Mouse (Mus musculus) midbrain, embryonic 11.5 days (tissue): ENCODE measurements around the gene 6330409D20Rik. TPM values are rescaled to one million over a fixed set of nuclear protein-coding genes. Genes with fewer than 3 reads are reported as not detected.
A peak's percentile ranks its signal among the peaks of the same experiment; 100 is the strongest.

ENCODE experiments used
- ATAC-seq: fragments of 200-750 bp; cut with Nextera tagmentation; 2 replicates; pipeline ENCODE4 v1.8.0; 2017; ENCODE audit warnings: moderate TSS enrichment, moderate library complexity; ENCODE audit not compliant: low FRiP score
- DNase-seq: peaks from one replicate; pipeline ENCODE4 v3.0.0; 2015; ENCODE audit warnings: low spot score; ENCODE audit errors: missing footprints
- H3K27ac ChIP-seq: fragments of 300-500 bp; sonication (generic); 2 replicates; pipeline ENCODE4 v1.5.1; 2014; ENCODE audit warnings: low read depth, low read length
- H3K27me3 ChIP-seq: fragments of 300-500 bp; sonication (generic); 2 replicates; pipeline ENCODE4 v1.6.1; 2014; ENCODE audit warnings: mild to moderate bottlenecking, low read length, moderate library complexity, mixed read lengths; ENCODE audit not compliant: control insufficient read depth, insufficient read depth
- H3K36me3 ChIP-seq: fragments of 300-500 bp; sonication (generic); 2 replicates; pipeline ENCODE4 v1.6.1; 2014; ENCODE audit warnings: mild to moderate bottlenecking, low read length, moderate library complexity, mixed read lengths; ENCODE audit not compliant: control insufficient read depth, insufficient read depth
- H3K4me1 ChIP-seq: fragments of 300-500 bp; sonication (generic); 2 replicates; pipeline ENCODE4 v1.6.1; 2014; ENCODE audit warnings: low read length; ENCODE audit not compliant: control insufficient read depth, insufficient read depth
- H3K4me2 ChIP-seq: fragments of 300-500 bp; sonication (generic); 2 replicates; pipeline ENCODE4 v1.6.1; 2014; ENCODE audit warnings: mild to moderate bottlenecking, moderate library complexity
- H3K4me3 ChIP-seq: fragments of 300-500 bp; sonication (generic); 2 replicates; pipeline ENCODE4 v1.5.1; 2014; ENCODE audit warnings: low read depth, low read length
- H3K9ac ChIP-seq: fragments of 300-500 bp; sonication (generic); 2 replicates; pipeline ENCODE4 v1.6.1; 2014; ENCODE audit warnings: low read length
- H3K9me3 ChIP-seq: fragments of 300-500 bp; sonication (generic); 2 replicates; pipeline ENCODE4 v1.6.1; 2016; ENCODE audit warnings: low read length; ENCODE audit not compliant: control insufficient read depth
- WGBS: fragments of 180-500 bp; shearing (Covaris S2); extraction: QIAGEN DNeasy Blood & Tissue Kit; methylation state at CpG from one replicate; pipeline ENCODE4 v1.1.7; 2014; 5-methylcytosine and 5-hydroxymethylcytosine counted together
- polyA plus RNA-seq: library from polyadenylated mRNA; unstranded; fragments of >200 nt; fragmentation: Nextera tagmentation; extraction: Ambion mirVana; gene quantifications from 2 replicates; pipeline ENCODE4 v1.2.1, GENCODE M21; 2014

Gene 6330409D20Rik
- 2.0 and 3.0 TPM in 2 replicates for polyA plus RNA-seq

GRCm38 (mm10) chr2:32740916-32741272, at the start of gene 6330409D20Rik:
TSS of gene 6330409D20Rik (minus strand) at chr2:32741016.
- H3K27me3 ChIP-seq = peaks cover 2% of the 10 kb centered on the region
- H3K9me3 ChIP-seq = no peaks in the 10 kb centered on the region
- peak within 1 kb of the TSS; percentile 75 for H3K4me3 ChIP-seq
- DNase-seq = no peak
- H3K27ac ChIP-seq = peak within 1 kb of the TSS; percentile 69
- peaks cover 22% of the 10 kb centered on the region for H3K4me1 ChIP-seq
- peak within 1 kb of the TSS; percentile 98 for H3K4me2 ChIP-seq
- peaks cover under 1% of the 10 kb centered on the region; the same call in 1 of the 2 replicates for H3K36me3 ChIP-seq
- H3K9ac ChIP-seq = peak within 1 kb of the TSS; percentile 77
- WGBS = 13% methylated on average over 11 of the region's 11 CpGs
- no peak for ATAC-seq

DNA sequence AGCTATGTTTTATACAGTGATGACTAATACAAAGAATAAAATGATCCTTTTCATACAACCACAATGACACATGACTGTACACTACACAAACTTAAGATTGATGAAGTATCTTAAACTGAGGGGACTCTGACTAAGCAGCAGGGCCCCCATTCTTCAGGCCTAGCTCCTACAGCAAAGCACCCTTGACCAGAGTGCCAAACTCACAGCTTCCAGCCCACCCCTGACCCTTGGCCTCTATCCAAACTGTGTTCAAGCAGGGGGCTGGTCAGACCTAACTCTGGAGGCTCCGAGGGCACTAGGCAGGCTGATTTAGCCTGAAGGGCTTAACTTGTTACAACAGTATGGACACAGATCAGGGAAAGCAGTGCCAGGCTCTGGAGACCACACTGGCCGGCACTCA, 47.8 kb upstream of the 6330409D20Rik start:
- Histone ChIP-seq H3K4me3 (no peak overlapping the region), H3K27me3 (no peaks in the 10 kb centered on the region), H3K36me3 (no peaks in the 10 kb centered on the region), H3K4me2 (no peak overlapping the region), H3K9me3 (no peaks in the 10 kb centered on the region), H3K27ac (no peak overlapping the region), H3K9ac (no peak overlapping the region), H3K4me1 (no peaks in the 10 kb centered on the region)
- DNase-seq (no peak), ATAC-seq (no peak)
- WGBS = 93% methylated on average over 2 of the region's 2 CpGs

GRCm38 (mm10) chr2:32787176-32787575, 46.4 kb upstream of the 6330409D20Rik start:
- Histone ChIP-seq H3K9ac (no peak overlapping the region), H3K27ac (no peak overlapping the region), H3K36me3 (no peaks in the 10 kb centered on the region), H3K4me3 (no peak overlapping the region), H3K4me1 (no peaks in the 10 kb centered on the region), H3K9me3 (no peaks in the 10 kb centered on the region), H3K27me3 (no peaks in the 10 kb centered on the region), H3K4me2 (no peak overlapping the region)
- WGBS = 65% methylated on average over 6 of the region's 6 CpGs
- ATAC-seq (no peak), DNase-seq (no peak)

DNA sequence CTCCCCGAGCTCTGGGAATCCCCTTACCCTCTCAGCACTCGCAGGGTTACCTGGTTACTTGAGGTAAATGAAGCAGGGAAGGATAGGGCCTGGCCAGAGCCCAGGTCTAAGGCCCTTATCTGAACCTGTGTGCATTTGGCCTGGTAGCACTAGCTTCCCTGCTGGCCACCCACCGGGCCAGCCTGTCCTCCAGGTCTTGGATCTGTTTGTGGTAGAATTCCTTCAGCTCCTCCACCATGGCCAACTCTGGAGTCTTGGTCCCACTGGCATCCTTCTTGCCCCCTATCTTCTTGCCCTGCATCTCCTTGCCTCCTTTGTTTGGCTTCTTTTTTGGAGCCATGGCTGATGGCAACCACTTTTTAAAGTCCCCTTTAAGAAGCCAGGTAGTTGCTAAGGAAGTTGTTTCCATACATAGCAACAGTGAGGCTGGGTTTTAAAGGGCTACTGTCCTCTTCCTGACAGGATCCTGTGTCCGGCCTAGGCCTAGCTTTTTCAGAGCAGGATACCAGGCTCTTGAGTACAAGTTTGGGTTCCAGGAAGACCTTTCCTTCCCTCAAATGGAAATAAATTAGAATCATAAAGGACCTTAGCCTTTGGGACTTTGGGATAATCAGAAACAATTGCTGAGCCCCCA, 43.3 kb upstream of the 6330409D20Rik start, which contains the start of gene Cfap157:
TSS of gene Cfap157 (minus strand) at position 381 of the 634 bp plus-strand sequence.
- H3K9me3 ChIP-seq = no peaks in the 10 kb centered on the region
- peak; percentile 68 for DNase-seq
- ATAC-seq = no peak
- no peak within 1 kb of the TSS for H3K4me2 ChIP-seq
- no peak within 1 kb of the TSS for H3K27ac ChIP-seq
- no peaks in the 10 kb centered on the region for H3K27me3 ChIP-seq
- H3K4me1 ChIP-seq = peaks cover 1% of the 10 kb centered on the region; the same call in 1 of the 2 replicates
- 75% methylated on average over 4 of the region's 4 CpGs for WGBS
- H3K36me3 ChIP-seq = no peaks in the 10 kb centered on the region
- H3K9ac ChIP-seq = no peak within 1 kb of the TSS
- H3K4me3 ChIP-seq = no peak within 1 kb of the TSS

GRCm38 (mm10) chr2:32781710-32782109, 40.9 kb upstream of the 6330409D20Rik start:
- Histone ChIP-seq H3K4me2 (no peak overlapping the region), H3K9ac (no peak overlapping the region), H3K36me3 (no peaks in the 10 kb centered on the region), H3K9me3 (no peaks in the 10 kb centered on the region), H3K27ac (no peak overlapping the region), H3K4me3 (no peak overlapping the region), H3K4me1 (peaks cover 3% of the 10 kb centered on the region; the same call in 1 of the 2 replicates), H3K27me3 (no peaks in the 10 kb centered on the region)
- 74% methylated on average over 6 of the region's 6 CpGs for WGBS
- no peak for ATAC-seq
- no peak for DNase-seq

- Histone ChIP-seq H3K9me3 (no peaks in the 10 kb centered on the region), H3K36me3 (no peaks in the 10 kb centered on the region), H3K27me3 (no peaks in the 10 kb centered on the region), H3K4me1 (peaks cover 12% of the 10 kb centered on the region; the same call in 1 of the 2 replicates), H3K9ac (no peak overlapping the region), H3K27ac (no peak overlapping the region), H3K4me3 (no peak overlapping the region), H3K4me2 (no peak overlapping the region)
- WGBS = 90% methylated on average over 6 of the region's 6 CpGs
- ATAC-seq = no peak
- DNase-seq = peak; percentile 56
Observed at GRCm38 (mm10) chr2:32779714-32780113, 38.9 kb upstream of the 6330409D20Rik start.

- ATAC-seq (no peak), DNase-seq (peak; percentile 90)
- Histone ChIP-seq H3K27ac (no peak overlapping the region), H3K4me2 (no peak overlapping the region), H3K36me3 (no peaks in the 10 kb centered on the region), H3K4me3 (no peak overlapping the region), H3K4me1 (peaks cover 12% of the 10 kb centered on the region; the same call in 1 of the 2 replicates), H3K27me3 (no peaks in the 10 kb centered on the region), H3K9ac (no peak overlapping the region), H3K9me3 (no peaks in the 10 kb centered on the region)
- 9% methylated on average over 8 of the region's 8 CpGs for WGBS
Observed at GRCm38 (mm10) chr2:32779131-32779530, 38.3 kb upstream of the 6330409D20Rik start.

GRCm38 (mm10) chr2:32778081-32778480, 37.3 kb upstream of the 6330409D20Rik start:
- Histone ChIP-seq H3K4me1 (peaks cover 12% of the 10 kb centered on the region; the same call in 1 of the 2 replicates), H3K27ac (no peak overlapping the region), H3K9me3 (no peaks in the 10 kb centered on the region), H3K4me3 (no peak overlapping the region), H3K27me3 (no peaks in the 10 kb centered on the region), H3K4me2 (no peak overlapping the region), H3K36me3 (no peaks in the 10 kb centered on the region), H3K9ac (no peak overlapping the region)
- DNase-seq (peak; percentile 1), ATAC-seq (no peak)
- 87% methylated on average over 6 of the region's 6 CpGs for WGBS

- Histone ChIP-seq H3K27me3 (no peaks in the 10 kb centered on the region), H3K4me3 (peak overlapping the region; percentile 54), H3K4me2 (peak overlapping the region; percentile 76), H3K9me3 (no peaks in the 10 kb centered on the region), H3K36me3 (no peaks in the 10 kb centered on the region), H3K9ac (peak overlapping the region; percentile 54), H3K4me1 (peaks cover 12% of the 10 kb centered on the region; the same call in 1 of the 2 replicates), H3K27ac (no peak overlapping the region)
- WGBS = 26% methylated on average over 22 of the region's 22 CpGs
- DNase-seq (no peak), ATAC-seq (no peak)
Observed at GRCm38 (mm10) chr2:32776192-32776591, 35.4 kb upstream of the 6330409D20Rik start.
